Mouse (Mus musculus): Measurements from ENCODE around the gene Gxylt2. TPM values are rescaled to one million over a fixed set of nuclear protein-coding genes. Genes with fewer than 3 reads are reported as not detected.

Gxylt2 gene
- polyA plus RNA-seq, 1 experiment from 2014 or later: 0.96 TPM

- no peak for DNase-seq (ENCODE audit: low spot score)
These were observed 10.8 kb downstream of the Gxylt2 start for GRCm38 (mm10) chr6:100715296-100715828.

GRCm38 (mm10) chr6:100716152-100716551, 11.6 kb downstream of the Gxylt2 start:
- no peak for DNase-seq (ENCODE audit: low spot score)

DNA sequence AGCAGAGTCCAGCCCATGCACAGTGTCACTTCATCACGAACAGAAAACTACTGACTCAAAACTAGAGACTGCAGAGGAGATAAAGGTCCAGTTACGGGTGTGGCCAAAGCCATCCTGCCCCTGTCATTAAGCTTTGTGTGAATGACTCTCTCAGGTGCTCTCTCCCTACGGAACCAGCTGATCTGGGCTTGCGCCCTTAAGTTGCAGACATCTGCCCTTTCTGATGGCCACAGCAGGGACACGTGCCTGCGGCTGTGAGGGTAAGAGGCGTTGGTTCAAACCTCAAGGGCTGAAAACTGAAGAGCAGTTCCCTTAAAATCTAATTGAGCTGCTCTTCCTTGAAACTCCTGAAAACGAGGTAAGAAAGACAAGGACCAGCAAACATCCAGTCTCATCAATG, 12.3 kb downstream of the Gxylt2 start:
- DNase-seq (ENCODE audit: low spot score): no peak

GRCm38 (mm10) chr6:100720098-100720501, 15.6 kb downstream of the Gxylt2 start:
- no peak for DNase-seq (ENCODE audit: low spot score)

GRCm38 (mm10) chr6:100720882-100721721, 16.6 kb downstream of the Gxylt2 start:
- no peak for DNase-seq (ENCODE audit: low spot score)

DNA sequence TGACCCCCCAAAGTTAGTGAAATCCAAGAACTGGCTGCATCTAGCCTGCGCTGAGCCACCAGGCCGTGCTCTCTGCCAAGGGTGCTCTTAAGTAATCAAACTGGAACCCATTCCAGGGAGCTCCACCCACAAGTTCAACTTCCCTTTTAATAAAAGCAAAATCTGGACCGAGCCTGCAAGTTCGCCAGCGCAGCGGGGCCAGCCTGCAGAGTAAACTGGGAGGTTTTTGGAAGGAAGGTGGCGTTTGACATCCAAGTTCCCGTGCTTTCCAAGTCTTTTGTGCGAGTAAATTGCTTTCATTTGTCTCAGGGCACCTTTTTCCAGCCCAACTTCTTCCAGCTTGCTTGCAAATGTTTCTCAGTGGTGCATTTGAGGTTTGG, 27.5 kb downstream of the Gxylt2 start:
- DNase-seq (ENCODE audit: low spot score): no peak

- DNase-seq (ENCODE audit: low spot score): no peak
These were observed 28.0 kb downstream of the Gxylt2 start for GRCm38 (mm10) chr6:100732376-100733021.

- DNase-seq (ENCODE audit: low spot score): no peak
These were observed 28.7 kb downstream of the Gxylt2 start for GRCm38 (mm10) chr6:100733218-100733617.

GRCm38 (mm10) chr6:100734321-100734720, 29.8 kb downstream of the Gxylt2 start:
- DNase-seq (ENCODE audit: low spot score): no peak

- DNase-seq (ENCODE audit: low spot score): no peak
These were observed 54.1 kb downstream of the Gxylt2 start for GRCm38 (mm10) chr6:100758431-100759208.

GRCm38 (mm10) chr6:100767756-100768155, 63.2 kb downstream of the Gxylt2 start:
- no peak for DNase-seq (ENCODE audit: low spot score)

- no peak for DNase-seq (ENCODE audit: low spot score)
These were observed 71.5 kb downstream of the Gxylt2 start for GRCm38 (mm10) chr6:100775923-100776505.

DNA sequence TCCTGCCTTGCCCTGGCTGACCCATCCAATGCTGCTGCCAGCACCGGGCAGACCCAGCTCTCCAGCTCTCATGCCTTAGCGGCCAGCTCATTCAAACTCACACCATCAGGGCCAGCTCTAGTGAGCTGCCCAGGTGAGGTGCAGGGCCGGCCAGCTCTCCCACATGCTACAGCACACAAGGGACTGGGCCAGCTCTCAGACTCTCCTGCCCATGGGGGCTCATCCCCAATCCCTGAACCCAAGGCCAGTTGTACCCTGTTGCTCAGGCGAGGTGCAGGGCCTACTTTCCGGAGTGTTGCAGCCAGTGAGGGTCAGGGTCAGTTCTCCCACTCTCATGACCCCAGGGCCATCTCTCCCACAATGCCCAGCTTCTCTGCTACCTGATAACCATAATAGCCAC, 74.1 kb downstream of the Gxylt2 start:
- no peak for DNase-seq (ENCODE audit: low spot score)

DNA sequence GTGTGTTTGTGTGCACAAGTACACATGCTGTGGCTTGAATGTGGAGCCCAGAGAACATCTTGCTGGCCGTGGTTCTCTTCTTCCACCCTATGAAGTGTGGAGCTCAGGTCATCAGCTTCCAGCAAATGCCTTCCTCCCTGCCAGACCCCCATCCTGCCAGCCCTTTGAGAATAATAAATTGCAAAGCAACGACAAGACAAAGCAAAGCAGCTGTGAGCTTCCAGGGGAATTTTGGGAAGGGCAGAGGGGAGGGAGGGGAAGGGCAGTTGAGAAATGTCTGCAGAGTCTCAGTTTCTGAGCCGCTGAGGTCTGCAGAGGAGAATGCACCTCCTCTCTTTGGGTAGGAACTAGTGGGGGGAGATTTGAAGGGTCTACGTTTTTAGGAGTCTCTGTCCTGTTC, 75.9 kb downstream of the Gxylt2 start:
- DNase-seq (ENCODE audit: low spot score): no peak

GRCm38 (mm10) chr6:100781644-100782043, 77.1 kb downstream of the Gxylt2 start:
- no peak for DNase-seq (ENCODE audit: low spot score)

DNA sequence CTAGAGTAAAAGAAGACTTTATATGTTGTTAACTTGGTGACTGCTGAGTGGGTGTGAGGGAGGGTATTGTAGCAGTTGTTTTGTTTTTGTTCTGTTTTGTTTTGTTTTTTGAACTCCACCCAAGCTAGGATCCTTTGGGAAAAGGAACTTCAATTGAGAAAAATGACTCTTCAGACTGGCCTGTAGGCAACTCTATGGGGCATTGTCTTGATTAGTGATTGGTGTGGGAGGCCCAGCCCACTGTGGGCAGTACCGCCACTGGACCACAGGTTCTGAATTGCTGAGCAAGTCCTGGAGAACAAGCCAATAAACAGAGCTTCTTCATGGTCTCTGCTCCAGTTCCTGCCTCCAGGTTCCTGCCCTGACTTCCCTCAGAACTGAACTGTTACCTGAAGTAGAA, 83.2 kb downstream of the Gxylt2 start:
- DNase-seq (ENCODE audit: low spot score): no peak

GRCm38 (mm10) chr6:100789161-100789560, 84.6 kb downstream of the Gxylt2 start:
- DNase-seq (ENCODE audit: low spot score): no peak

GRCm38 (mm10) chr6:100792055-100792659, 87.6 kb downstream of the Gxylt2 start:
- DNase-seq (ENCODE audit: low spot score): no peak

DNA sequence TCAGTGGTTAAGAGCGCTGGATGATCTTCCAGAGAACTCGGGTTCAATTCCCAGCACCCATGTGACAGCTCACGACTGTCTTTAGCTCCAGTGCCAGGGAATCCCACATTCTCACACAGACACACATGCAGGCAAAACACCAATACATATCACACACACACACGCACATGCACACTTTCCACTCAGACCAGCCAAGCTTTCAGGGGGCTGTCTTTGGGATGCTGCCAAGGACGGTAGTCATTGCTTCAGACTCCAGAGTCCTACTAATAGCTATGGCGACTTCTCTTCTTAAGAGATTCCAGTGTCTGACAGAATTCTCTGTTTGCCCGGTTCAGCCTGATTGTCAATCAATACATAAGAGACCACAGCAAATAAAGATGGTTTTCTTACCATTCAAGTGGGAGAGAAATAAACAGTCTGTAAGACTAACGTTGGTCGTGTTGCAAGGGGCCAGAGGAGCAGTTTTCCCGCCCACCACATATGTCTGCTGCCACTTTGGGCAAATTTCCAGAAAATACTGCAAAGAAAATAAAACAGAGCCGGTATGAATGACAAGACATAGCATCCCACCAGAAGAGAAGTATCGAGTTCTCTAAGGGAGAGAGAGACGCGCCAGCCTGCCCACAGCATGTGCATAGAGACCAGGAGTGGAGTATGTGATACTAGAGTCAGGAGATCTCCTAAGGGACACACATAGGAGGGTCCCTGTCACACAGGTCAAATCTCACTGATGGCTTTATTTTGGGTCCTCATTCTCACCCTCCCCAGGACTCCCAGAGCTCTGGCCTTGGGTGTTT, 88.6 kb downstream of the Gxylt2 start:
- no peak for DNase-seq (ENCODE audit: low spot score)

GRCm38 (mm10) chr6:100795797-100796196, 91.3 kb downstream of the Gxylt2 start:
- no peak for DNase-seq (ENCODE audit: low spot score)

Data from thymus, postnatal 0 days (tissue).